Mouse (Mus musculus) right cerebral cortex, postnatal 36 days (tissue): ENCODE results near the gene Lhfpl5.

Source experiments
- DNase-seq, 2 experiments: peaks; one replicate each; pipeline ENCODE4 v3.0.0; 2022; ENCODE audit warnings: low spot score in 2 of 2, mixed read lengths in 1 of 2

Gene Lhfpl5

GRCm38 (mm10) chr17:28572521-28572920, 2.9 kb upstream of the Lhfpl5 start:
- no peak for DNase-seq

- DNase-seq, result peak in 1 of 2 experiments; percentile 50
Observed at GRCm38 (mm10) chr17:28572941-28573340, 2.5 kb upstream of the Lhfpl5 start.

GRCm38 (mm10) chr17:28580396-28580795, 5.0 kb downstream of the Lhfpl5 start:
- DNase-seq, result no peak

DNA sequence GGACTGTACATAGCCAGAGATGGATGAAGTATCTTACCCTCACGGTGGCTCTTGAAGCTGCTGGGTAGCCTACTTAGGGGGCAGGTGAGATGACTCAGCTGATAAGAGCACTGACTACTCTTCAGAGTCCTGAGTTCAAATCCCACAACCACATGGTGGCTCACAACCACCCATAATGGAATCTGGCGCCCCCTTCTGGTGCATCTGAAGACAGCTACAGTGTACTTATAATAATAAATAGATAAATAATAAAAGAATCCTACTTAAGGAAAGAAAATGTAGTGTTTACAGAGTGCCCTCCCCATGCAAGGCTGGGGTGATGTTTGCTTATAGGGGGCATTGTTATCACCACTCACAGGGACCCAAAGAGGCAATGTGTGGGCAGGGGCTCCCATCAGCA, 5.6 kb downstream of the Lhfpl5 start:
- no peak for DNase-seq

DNA sequence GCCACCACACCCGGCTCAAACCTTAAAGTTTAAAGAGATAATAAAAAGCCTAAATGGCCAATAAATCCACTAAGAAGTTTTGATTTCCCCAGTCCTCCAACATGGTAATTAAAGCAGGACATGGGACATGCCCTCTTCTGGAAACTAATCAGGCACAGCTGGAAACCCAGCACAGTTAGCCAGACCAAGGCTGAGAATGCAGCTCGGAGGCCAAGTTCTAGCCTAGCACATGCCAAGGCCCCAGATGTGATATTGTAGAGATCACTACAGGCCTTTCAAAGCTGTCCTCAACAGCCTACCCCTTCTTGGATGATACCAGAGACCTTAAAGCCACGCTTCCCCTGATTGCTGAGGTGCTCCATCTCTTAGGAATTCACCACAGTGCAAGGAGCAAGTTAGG, 11.1 kb downstream of the Lhfpl5 start:
- DNase-seq, result no peak

- no peak for DNase-seq
Observed at GRCm38 (mm10) chr17:28588591-28588990, 13.2 kb downstream of the Lhfpl5 start.

- DNase-seq, result no peak
Observed at GRCm38 (mm10) chr17:28590596-28590995, 15.2 kb downstream of the Lhfpl5 start.

GRCm38 (mm10) chr17:28591476-28591875, 16.0 kb downstream of the Lhfpl5 start:
- DNase-seq, result no peak

GRCm38 (mm10) chr17:28592998-28593397, 17.6 kb downstream of the Lhfpl5 start:
- DNase-seq, result peak; percentile 54 to 60

DNA sequence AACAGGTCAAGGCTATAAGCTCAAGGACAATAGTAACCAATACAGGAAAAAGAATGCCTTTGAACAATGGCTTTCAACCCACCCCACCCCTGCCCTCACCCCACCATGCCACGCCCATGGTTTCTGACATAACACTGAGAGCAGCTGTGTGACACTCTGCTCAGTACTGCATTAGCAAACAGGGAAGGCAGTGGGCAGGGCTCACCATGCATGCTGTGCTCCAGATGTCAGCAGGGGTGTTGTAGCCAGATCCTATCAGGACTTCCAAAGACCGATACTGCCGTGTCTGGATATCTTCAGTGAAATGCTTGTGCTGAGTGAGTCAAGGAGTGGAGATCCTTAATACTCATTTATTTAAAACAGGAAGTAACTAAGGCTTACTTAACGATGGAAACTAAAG, 18.5 kb downstream of the Lhfpl5 start:
- no peak for DNase-seq

GRCm38 (mm10) chr17:28600780-28601179, 25.3 kb downstream of the Lhfpl5 start:
- DNase-seq, result no peak

DNA sequence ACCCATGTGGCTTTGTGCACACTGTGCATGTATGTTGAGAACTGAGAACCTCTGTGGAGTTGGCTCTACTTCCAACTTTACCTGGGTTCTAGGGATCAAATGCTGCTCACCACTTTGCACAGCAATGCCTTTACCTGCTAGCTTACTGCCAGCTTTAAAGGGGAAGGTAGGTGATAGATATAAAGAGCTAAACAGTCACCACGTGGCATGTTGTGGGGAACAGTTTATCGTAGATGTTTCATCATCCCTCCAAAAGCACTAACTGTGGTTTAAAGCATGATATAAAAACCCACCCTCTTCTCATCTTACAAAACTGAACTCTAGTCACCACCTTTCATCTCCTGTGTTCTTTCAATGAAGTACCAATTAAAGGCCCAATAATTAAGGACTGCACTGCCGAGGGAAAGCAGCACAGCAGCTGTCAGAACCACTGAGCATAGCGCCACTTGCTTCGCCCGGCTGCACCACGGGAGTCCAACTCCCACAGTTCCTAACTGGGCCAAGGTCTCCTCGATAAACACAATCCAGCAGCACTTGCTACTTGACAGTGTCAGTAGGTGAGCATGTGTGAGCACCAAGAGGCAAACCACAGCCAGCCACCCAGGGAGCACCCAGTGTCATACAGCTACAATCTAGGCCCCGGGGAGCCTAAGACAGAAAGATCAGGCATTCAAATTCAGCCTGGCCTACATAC, 26.3 kb downstream of the Lhfpl5 start:
- DNase-seq, result no peak

DNA sequence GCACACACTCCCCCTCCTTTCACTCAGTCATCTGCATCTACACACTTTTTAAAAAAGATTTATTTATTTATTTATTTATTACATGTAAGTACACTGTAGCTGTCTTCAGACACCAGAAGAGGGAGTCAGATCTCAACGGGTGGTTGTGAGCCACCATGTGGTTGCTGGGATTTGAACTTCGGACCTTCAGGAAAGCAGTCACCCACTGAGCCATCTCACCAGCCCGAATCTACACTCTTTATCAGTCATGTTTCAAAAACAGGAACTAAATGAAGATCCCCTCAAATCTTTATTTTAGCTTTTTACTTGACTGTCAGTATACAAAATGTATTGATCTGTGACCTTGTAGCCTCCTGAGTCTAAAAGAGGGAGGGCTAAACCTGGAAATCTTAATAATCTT, 34.1 kb downstream of the Lhfpl5 start:
- DNase-seq, result no peak

- no peak for DNase-seq
Observed at GRCm38 (mm10) chr17:28612603-28613002, 37.2 kb downstream of the Lhfpl5 start.

DNA sequence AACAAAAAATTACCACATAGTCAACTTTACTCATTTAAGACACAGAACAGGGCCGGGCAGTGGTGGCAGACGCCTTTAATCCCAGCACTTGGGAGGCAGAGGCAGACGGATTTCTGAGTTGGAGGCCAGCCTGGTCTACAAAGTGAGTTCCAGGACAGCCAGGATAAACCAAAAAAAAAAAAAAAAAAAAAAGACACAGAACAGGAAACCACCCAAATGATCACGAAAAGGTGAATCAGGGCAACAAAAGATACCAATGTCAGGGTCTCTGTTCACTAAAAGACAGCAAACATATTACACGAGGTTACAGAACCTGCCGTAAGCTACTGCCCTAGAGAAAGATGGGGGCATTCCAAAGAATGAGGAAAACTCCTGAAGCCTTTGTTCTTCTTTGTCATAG, 37.7 kb downstream of the Lhfpl5 start:
- DNase-seq, result no peak

GRCm38 (mm10) chr17:28615332-28615731, 39.9 kb downstream of the Lhfpl5 start:
- DNase-seq, result no peak

DNA sequence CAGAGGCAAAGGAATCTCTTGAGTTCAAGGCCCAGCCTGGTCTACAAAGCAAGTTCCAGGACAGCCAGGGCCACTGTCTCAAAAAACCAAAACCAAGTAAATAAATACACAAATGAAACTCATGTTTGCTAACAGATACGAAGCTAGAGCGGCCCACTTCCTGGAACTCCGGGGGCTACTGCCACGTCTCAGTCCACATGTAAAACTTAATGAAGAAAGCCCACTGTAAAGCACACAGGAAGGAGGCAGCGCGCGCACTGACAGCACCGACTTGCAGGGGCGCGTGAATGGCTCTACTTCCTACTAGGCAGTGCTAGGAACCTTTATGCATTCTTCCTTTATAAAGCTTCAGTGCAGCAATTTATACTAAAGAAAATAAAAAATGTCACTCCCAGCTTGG, 42.2 kb downstream of the Lhfpl5 start:
- no peak for DNase-seq

DNA sequence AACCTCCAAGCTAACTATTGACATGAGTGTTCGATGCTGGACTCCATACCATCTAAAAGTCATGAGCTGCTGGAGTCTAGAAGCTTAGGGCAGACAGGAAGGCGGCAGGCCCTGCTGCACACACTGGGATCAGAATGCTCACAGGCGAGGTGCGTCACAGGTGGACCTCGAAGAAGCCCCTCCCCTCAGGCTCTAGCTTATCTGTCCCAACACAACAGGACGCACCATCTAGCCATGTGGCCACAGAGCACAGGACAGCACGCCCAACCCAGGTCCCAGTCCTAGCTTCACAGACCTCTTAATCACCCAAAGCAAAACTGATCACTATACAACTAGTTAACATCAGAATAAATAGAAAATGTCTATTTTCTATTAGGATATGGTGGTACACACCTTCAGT, 42.7 kb downstream of the Lhfpl5 start:
- no peak for DNase-seq

DNA sequence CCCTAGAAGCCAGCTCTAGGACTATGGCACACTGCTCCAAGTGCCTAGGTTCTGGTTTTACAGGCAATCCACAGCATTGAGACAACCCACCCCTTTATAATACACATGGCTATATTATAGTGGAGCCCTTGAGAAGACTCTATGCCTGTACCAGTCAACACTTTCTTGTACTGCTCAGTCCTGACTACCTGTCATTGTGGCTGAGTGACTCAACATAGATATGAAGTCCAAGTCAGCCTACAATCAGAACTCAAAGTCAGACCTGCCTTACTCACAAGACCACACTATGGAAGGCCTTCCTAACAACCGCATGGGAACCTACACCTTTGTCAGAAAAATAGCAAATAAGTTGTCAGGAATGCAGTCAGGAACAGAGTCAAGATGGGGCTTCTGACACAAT, 43.3 kb downstream of the Lhfpl5 start:
- DNase-seq, result no peak

- peak in 1 of 2 experiments; percentile 30 for DNase-seq
Observed at GRCm38 (mm10) chr17:28621381-28622299, 46.2 kb downstream of the Lhfpl5 start.

GRCm38 (mm10) chr17:28622300-28622759, 46.9 kb downstream of the Lhfpl5 start, which contains the start of gene Srpk1:
TSS of gene Srpk1 (minus strand) at chr17:28622709.
- DNase-seq, result peak; percentile 83 to 85

GRCm38 (mm10) chr17:28624841-28625240, 49.4 kb downstream of the Lhfpl5 start:
- DNase-seq, result peak in 1 of 2 experiments; percentile 59

DNA sequence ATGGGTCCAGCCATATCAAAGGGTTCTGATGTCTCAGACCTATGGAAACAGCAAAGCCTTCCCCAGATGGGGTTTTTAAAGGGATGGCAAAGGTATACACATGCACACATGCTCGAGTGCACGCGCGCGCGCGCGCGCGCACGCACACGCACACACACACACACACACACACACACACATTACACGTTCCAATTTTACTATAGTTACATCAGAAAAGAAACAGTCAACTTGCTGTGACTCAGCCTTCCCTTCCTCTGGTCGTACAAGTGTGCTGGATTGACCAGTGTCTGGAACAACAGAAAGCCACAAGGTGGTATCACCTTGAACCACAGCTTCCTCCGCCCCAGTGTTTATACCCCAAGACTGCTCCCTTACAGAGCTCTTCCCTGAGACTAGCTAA, 49.9 kb downstream of the Lhfpl5 start:
- DNase-seq, result no peak
